Mouse (Mus musculus) 416B (cell line): Measurements from ENCODE around the gene Hist1h2be.

Experiments
- DNase-seq: peaks from one replicate; pipeline ENCODE4 v3.0.0; 2011; ENCODE audit warnings: low read depth

Hist1h2be gene

GRCm38 (mm10) chr13:23620733-23621531 lies at the start of gene Hist1h2be:
Gene Hist1h2be (minus strand): TSS chr13:23621124.
- peak; percentile 100 for DNase-seq

- DNase-seq, result no peak
Measured at GRCm38 (mm10) chr13:23662536-23662935, 41.6 kb upstream of the Hist1h2be start.

GRCm38 (mm10) chr13:23659636-23660366 lies 38.9 kb upstream of the Hist1h2be start:
- DNase-seq, result peak; percentile 9

- DNase-seq, result peak; percentile 74
Measured at GRCm38 (mm10) chr13:23630653-23631052, 9.7 kb upstream of the Hist1h2be start.

GRCm38 (mm10) chr13:23622861-23623450 lies 2.0 kb upstream of the Hist1h2be start:
- peak; percentile 70 for DNase-seq

GRCm38 (mm10) chr13:23622175-23622671 lies 1.3 kb upstream of the Hist1h2be start, which contains the start of gene Hist1h1e:
Gene Hist1h1e (minus strand): TSS chr13:23622558.
- DNase-seq, result peak; percentile 94

- DNase-seq, result peak; percentile 96
Measured at GRCm38 (mm10) chr13:23621532-23622174, 729 bp upstream of the Hist1h2be start.

GRCm38 (mm10) chr13:23620056-23620732 lies 730 bp downstream of the Hist1h2be start:
- DNase-seq, result peak; percentile 70

GRCm38 (mm10) chr13:23611638-23612037 lies 9.3 kb downstream of the Hist1h2be start:
- no peak for DNase-seq

- DNase-seq, result peak; percentile 69
Measured at GRCm38 (mm10) chr13:23610393-23610792, 10.5 kb downstream of the Hist1h2be start.

- peak; percentile 28 for DNase-seq
Measured at GRCm38 (mm10) chr13:23609844-23610243, 11.1 kb downstream of the Hist1h2be start.

- peak; percentile 91 for DNase-seq
Measured at GRCm38 (mm10) chr13:23609209-23609608, 11.7 kb downstream of the Hist1h2be start.

GRCm38 (mm10) chr13:23605052-23605451 lies 15.9 kb downstream of the Hist1h2be start:
- DNase-seq, result no peak

GRCm38 (mm10) chr13:23604452-23604851 lies 16.5 kb downstream of the Hist1h2be start:
- no peak for DNase-seq

- DNase-seq, result no peak
Measured at GRCm38 (mm10) chr13:23603182-23603699, 17.7 kb downstream of the Hist1h2be start.

- peak; percentile 89 for DNase-seq
Measured at GRCm38 (mm10) chr13:23597957-23598356, 23.0 kb downstream of the Hist1h2be start.

GRCm38 (mm10) chr13:23595622-23596372 lies 25.1 kb downstream of the Hist1h2be start:
- no peak for DNase-seq

- DNase-seq, result no peak
Measured at GRCm38 (mm10) chr13:23595185-23595584, 25.7 kb downstream of the Hist1h2be start.

- DNase-seq, result peak; percentile 85
Measured at GRCm38 (mm10) chr13:23593051-23593770, 27.7 kb downstream of the Hist1h2be start.

GRCm38 (mm10) chr13:23592614-23593013 lies 28.3 kb downstream of the Hist1h2be start:
- no peak for DNase-seq
